Mouse (Mus musculus): ENCODE data around the gene Traf3ip1. TPM values are rescaled to one million over a fixed set of nuclear protein-coding genes. Genes with fewer than 3 reads are reported as not detected.

Traf3ip1 gene
- polyA plus RNA-seq (2016; fragmentation: Nextera tagmentation; extraction: Ambion mirVana) = 13.1 and 13.9 TPM in 2 replicates

DNA sequence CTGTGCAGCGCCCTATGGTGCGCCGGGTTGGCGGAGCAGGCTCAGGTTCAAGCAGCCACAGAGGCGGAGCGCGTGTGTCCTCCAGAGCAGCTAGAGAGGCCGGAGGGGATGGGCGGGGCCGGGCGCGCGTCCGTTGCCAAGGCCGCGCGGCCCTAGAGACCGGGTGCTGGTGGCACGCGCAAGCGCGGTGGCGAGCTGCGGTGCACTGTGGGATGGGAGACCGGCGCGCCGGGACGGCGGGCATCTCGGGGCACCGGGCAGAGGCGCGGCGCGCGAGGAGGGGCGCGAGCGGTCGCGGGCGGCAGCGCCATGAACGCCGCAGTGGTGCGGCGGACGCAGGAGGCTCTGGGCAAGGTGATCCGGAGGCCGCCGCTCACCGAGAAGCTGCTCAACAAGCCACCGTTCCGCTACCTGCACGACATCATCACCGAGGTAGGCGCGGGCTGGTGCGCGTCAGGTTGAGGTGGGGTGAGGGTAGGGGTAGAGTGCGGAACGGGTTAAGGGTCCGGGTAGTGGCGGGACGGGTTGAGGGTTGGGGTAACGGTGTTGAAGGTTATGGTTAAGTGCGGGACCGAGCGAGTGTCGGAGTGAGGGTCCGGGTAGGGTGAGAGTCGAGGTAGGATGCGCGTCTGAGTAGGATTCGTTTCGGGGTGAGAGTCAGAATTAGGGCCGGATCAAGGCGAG, at the start of gene Traf3ip1:
TSS of gene Traf3ip1 (plus strand) at position 191 of the 684 bp plus-strand sequence.
- DNase-seq (ENCODE audit: extremely low spot score, low spot score) = peak; percentile 92
- H3K27ac ChIP-seq = peak within 1 kb of the TSS; percentile 87
- H3K9me3 ChIP-seq = no peaks in the 10 kb centered on the region
- H3K4me1 ChIP-seq = peaks cover 40% of the 10 kb centered on the region
- peaks cover 13% of the 10 kb centered on the region for H3K27me3 ChIP-seq (ENCODE audit: poor library complexity, severe bottlenecking)
- H3K4me3 ChIP-seq = peak within 1 kb of the TSS; percentile 86
- WGBS = under 1% methylated on average over 79 of the region's 79 CpGs
- H3K36me3 ChIP-seq (replicated peaks) = peaks cover 5% of the 10 kb centered on the region

DNA sequence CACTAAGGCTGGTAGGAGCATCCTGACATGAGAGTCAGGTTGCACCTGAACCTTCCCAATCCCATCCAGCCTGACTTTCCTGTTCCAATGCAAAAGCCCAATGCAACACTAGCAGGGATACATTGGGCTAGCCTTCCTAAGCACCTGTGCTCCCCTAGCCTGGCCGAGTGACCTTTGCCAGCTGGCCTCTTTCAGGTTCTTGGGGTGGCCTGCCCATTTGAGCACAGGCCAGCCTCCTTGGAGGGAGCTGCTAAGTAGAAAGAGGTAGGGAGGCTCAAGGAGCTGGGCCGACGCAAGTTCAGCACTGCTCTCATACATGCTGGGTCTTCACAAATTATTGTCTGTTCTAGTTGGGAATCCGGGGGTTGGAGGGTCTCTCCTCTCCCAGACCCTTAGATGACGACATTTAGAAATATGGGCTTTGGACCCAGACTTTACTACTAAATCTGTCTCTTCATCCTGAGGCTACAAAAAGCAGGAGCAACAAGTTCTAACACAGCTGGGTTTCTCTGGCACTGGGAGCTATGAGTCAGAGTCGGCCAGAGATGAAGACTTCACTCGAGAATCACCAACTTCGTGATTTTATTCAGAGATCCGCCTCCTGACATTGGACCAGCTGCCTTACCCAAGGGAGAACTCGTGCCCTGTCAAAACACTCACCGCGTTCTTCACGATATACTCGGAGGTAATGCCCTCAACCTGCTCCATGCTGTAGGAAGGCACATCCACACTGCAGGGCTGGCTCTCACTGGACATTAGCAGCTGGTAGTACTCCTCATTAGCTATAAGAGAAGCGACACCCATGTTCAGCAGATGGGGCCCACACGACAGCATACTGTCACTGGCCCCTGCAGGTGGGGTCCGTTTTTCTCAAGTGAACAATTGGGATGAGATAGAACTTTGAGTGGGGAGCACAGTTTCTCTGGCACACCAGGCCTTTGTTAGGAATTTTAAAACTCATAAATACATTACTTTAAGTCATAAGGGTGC, 49.3 kb upstream of the Traf3ip1 start:
- no peak for DNase-seq (ENCODE audit: extremely low spot score, low spot score)
- WGBS = 94% methylated on average over 17 of the region's 17 CpGs
- peaks cover 20% of the 10 kb centered on the region for H3K36me3 ChIP-seq (replicated peaks)
- no peak overlapping the region for H3K27ac ChIP-seq
- no peak overlapping the region for H3K4me3 ChIP-seq
- peaks cover 11% of the 10 kb centered on the region for H3K9me3 ChIP-seq
- H3K27me3 ChIP-seq (ENCODE audit: poor library complexity, severe bottlenecking) = no peaks in the 10 kb centered on the region
- H3K4me1 ChIP-seq = peaks cover 9% of the 10 kb centered on the region

DNA sequence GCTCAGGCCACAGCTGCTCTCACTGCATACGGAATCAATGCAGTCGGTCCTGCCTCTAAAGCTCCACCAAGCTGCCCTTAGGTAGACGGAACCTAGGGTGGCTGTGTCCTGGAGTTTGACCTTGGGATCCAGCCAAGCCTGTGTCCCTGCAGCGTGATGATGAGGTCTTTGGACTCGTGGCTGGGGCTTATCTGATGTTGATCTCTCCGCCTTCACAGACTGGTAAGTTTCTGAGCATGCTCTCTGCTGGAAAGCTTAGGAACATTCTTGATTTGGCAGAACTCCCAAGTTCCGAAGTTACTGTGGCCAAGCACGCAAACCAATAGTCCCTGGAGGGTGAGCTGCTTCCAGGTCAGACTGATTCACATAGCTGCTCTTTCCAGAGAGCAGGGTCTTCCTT, 48.4 kb upstream of the Traf3ip1 start:
- H3K27me3 ChIP-seq (ENCODE audit: poor library complexity, severe bottlenecking) = no peaks in the 10 kb centered on the region
- H3K36me3 ChIP-seq (replicated peaks) = peaks cover 20% of the 10 kb centered on the region
- H3K9me3 ChIP-seq = peaks cover 11% of the 10 kb centered on the region
- WGBS = 90% methylated on average over 8 of the region's 8 CpGs
- no peak for DNase-seq (ENCODE audit: extremely low spot score, low spot score)
- H3K4me1 ChIP-seq = peaks cover 9% of the 10 kb centered on the region
- no peak overlapping the region for H3K4me3 ChIP-seq
- H3K27ac ChIP-seq = no peak overlapping the region

DNA sequence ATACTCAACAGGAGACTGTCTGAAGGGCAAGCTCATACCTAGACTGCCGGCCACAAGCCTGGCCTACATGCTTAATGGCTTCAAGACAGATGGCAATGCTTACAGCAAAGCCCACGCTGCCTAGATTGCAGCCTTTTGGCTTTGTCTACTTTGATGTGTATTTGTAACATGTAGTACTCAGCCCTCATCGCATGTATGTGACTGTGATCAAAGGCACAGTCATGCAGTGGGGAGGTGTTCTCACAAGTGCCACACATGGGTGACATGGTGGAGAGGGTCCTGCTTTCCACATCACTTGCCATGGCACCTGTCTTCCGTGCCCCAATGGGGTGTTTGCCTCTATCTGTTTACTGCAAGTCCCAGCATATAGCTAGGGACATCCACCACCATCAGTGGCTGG, 47.9 kb upstream of the Traf3ip1 start:
- Histone ChIP-seq H3K27ac (no peak overlapping the region), H3K4me3 (no peak overlapping the region), H3K27me3 (ENCODE audit: poor library complexity, severe bottlenecking) (no peaks in the 10 kb centered on the region), H3K4me1 (peaks cover 9% of the 10 kb centered on the region), H3K9me3 (peaks cover 11% of the 10 kb centered on the region), H3K36me3 (replicated peaks) (peaks cover 20% of the 10 kb centered on the region)
- no peak for DNase-seq (ENCODE audit: extremely low spot score, low spot score)
- 93% methylated on average over 4 of the region's 4 CpGs for WGBS

DNA sequence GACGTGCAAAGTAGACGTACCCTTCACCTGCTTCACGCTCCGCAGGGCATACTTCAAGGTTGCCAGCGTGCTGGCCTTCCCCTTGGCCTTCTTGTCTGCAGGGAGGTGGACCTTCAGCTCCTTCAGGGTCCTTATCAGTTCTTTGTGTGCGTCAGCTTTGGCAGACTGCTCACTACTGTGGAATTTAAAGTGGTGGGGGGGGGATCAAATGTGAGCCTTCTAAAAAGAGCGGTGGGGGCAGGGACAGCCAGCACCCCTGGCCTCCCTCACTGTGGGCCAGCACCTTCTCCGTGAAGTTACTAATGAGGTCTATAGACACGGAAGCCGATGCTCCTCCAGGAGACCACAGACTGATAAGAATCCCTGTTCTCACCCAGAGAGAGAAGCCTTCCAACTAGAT, 45.8 kb upstream of the Traf3ip1 start:
- Histone ChIP-seq H3K4me3 (no peak overlapping the region), H3K27ac (no peak overlapping the region), H3K36me3 (replicated peaks) (peaks cover 20% of the 10 kb centered on the region), H3K4me1 (peaks cover under 1% of the 10 kb centered on the region; the same call in 1 of the 2 replicates), H3K27me3 (ENCODE audit: poor library complexity, severe bottlenecking) (no peaks in the 10 kb centered on the region), H3K9me3 (peaks cover 11% of the 10 kb centered on the region)
- DNase-seq (ENCODE audit: extremely low spot score, low spot score) = no peak
- 93% methylated on average over 10 of the region's 10 CpGs for whole genome bisulfite sequencing

DNA sequence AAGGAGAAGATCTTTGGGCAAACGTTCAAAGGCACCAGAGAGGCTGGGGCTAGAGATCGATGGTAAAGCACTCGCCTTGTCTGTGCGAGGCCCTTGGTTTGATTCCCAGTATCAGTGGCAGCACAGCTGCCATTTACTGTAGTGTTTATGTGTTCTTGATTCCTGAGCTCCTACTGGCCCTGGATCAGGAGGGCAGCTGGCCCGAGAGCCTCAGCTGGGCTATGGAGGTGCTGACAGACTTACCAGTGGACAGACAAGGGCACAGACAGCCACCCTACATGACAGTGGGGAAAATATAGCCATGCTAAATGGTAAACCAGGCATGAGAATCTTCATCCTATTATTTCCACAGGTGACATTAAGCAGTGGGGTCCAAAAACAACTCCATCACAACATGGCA, 43.6 kb upstream of the Traf3ip1 start:
- Histone ChIP-seq H3K9me3 (peaks cover 11% of the 10 kb centered on the region), H3K4me3 (no peak overlapping the region), H3K36me3 (replicated peaks) (peaks cover 20% of the 10 kb centered on the region), H3K27ac (no peak overlapping the region), H3K27me3 (ENCODE audit: poor library complexity, severe bottlenecking) (no peaks in the 10 kb centered on the region), H3K4me1 (peaks cover 17% of the 10 kb centered on the region)
- WGBS = 91% methylated on average over 5 of the region's 5 CpGs
- no peak for DNase-seq (ENCODE audit: extremely low spot score, low spot score)

DNA sequence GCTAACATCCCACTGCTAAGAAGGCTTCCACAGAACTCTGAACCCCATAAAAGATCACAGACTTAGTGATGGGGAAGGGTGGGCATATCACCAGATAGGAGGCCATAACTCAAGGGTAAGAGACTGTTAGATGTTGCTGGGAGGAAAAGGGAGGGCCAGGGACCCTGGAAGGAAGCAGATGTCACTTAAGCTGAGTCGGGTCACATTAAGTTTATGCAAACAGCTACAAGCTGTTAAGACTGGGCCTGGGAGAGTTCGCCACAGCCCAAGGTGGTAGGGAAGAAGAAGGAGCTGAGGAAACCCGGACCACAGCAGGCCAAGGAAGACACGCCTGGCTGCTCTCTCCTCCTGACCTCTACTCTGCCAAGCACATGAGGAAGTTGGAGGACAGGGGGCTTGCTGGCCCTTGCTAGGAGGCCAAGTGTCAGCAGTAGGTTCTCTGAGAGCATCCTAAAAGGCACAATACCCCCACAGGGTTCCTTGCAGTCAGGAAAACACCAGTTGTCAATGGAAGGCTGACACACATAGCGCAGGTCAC, 42.8 kb upstream of the Traf3ip1 start:
- no peak for DNase-seq (ENCODE audit: extremely low spot score, low spot score)
- H3K27me3 ChIP-seq (ENCODE audit: poor library complexity, severe bottlenecking) = 0 out of 2 replicates have a peak, but pooled peaks cover under 1% of the 10 kb centered on the region
- peaks cover 25% of the 10 kb centered on the region for H3K4me1 ChIP-seq
- 77% methylated on average over 5 of the region's 5 CpGs for WGBS
- no peak overlapping the region for H3K4me3 ChIP-seq
- peaks cover 11% of the 10 kb centered on the region for H3K9me3 ChIP-seq
- H3K36me3 ChIP-seq (replicated peaks) = peaks cover 20% of the 10 kb centered on the region
- no peak overlapping the region; the same call in 1 of the 2 replicates for H3K27ac ChIP-seq

DNA sequence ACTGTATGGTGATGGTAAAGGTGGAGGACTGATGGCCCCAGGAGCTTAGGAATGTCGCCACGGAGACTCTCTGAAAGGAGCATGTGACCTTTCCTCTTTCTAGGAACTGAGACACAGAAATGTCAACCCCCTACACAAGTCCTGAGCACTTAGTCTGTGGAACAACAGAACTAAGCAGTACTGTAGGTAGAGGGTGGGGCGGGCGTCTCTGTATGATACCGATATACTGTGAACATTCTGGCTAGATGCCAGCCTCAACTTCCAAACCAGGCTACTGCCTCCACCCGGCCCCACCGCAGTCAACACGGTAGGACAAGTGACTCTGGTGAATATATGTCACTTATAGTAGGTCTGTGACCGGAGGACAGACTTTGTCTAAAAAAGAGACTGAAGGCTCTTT, 40.5 kb upstream of the Traf3ip1 start:
- Histone ChIP-seq H3K27ac (no peak overlapping the region), H3K4me1 (peaks cover 46% of the 10 kb centered on the region), H3K36me3 (replicated peaks) (peaks cover 1% of the 10 kb centered on the region; the same call in 1 of the 2 replicates), H3K4me3 (no peak overlapping the region), H3K9me3 (no peaks in the 10 kb centered on the region), H3K27me3 (ENCODE audit: poor library complexity, severe bottlenecking) (peaks cover 21% of the 10 kb centered on the region)
- no peak for DNase-seq (ENCODE audit: extremely low spot score, low spot score)
- 92% methylated on average over 9 of the region's 9 CpGs for WGBS

DNA sequence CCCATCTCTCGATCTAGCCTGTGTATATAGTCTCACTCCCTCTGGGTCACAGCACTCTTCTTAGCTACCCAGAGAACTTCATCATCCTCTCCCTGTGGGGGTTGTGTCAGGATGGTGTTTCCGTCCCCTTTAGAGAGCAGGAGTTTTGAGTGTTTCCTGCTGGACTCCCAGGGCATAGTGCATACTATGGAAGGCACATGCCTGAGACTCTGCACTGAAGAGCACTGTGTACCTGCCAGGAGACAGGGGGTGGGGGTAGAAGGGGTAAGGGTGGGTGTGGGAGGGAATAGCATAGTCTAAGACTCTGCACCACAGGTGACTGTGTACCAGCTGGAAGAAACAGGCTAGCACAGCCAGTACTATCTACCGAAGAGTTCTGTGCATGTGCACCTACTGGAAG, 40.1 kb upstream of the Traf3ip1 start:
- no peaks in the 10 kb centered on the region for H3K36me3 ChIP-seq (replicated peaks)
- no peak for DNase-seq (ENCODE audit: extremely low spot score, low spot score)
- H3K4me3 ChIP-seq = no peak overlapping the region
- H3K9me3 ChIP-seq = no peaks in the 10 kb centered on the region
- no peak overlapping the region for H3K27ac ChIP-seq
- 92% methylated on average over 3 of the region's 3 CpGs for WGBS
- peaks cover 21% of the 10 kb centered on the region for H3K27me3 ChIP-seq (ENCODE audit: poor library complexity, severe bottlenecking)
- H3K4me1 ChIP-seq = peaks cover 47% of the 10 kb centered on the region

DNA sequence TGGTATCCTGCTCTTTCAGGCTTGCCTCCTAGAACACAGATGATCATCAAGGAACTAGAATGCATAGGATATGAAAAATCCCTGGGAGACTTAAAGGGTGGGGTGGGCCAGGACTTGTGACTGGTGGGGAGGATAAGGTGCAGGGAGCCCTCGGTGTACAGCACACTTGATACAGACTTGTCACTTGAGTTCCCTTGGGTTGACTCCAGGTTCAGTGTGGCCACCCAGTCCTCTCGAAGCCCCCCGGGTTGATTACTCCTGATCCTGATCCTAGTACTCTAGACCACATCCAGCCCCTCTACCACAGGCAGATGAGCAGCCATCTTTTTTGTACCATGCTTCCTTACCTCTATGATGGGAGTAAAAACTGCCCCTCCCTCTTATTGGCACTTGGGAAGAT, 39.5 kb upstream of the Traf3ip1 start:
- H3K4me1 ChIP-seq = peaks cover 53% of the 10 kb centered on the region
- peaks cover 21% of the 10 kb centered on the region for H3K27me3 ChIP-seq (ENCODE audit: poor library complexity, severe bottlenecking)
- no peak for DNase-seq (ENCODE audit: extremely low spot score, low spot score)
- H3K9me3 ChIP-seq = no peaks in the 10 kb centered on the region
- no peaks in the 10 kb centered on the region for H3K36me3 ChIP-seq (replicated peaks)
- WGBS = 88% methylated on average over 3 of the region's 3 CpGs
- H3K27ac ChIP-seq = no peak overlapping the region
- H3K4me3 ChIP-seq = no peak overlapping the region

DNA sequence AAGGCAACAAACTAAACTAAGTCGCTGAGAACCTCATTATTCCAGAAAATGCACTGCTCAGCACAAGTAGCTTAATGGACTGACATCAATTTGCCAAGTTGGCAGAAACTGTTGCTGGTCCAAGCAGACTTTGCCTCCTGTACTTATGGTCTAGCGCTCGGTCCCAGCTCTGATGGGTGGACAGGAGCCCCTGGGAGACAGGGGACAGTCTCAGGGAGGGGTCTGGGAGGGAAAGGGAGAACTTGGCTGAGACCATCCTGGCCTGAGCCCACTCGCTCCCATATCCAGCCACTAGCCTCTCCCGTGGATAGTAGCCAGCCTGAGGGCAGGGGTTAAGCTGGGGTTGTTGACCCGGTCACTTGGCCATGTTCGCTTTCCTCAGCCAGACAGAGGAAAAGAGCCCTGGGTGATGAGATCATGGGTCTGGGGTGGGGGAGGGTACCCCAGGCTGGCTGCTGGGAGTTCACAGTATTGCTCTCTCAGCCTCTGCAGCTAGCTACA, 38.7 kb upstream of the Traf3ip1 start:
- H3K9me3 ChIP-seq = no peaks in the 10 kb centered on the region
- peak overlapping the region; percentile 66; the same call in 1 of the 2 replicates for H3K27ac ChIP-seq
- no peaks in the 10 kb centered on the region for H3K36me3 ChIP-seq (replicated peaks)
- no peak overlapping the region for H3K4me3 ChIP-seq
- DNase-seq (ENCODE audit: extremely low spot score, low spot score) = peak; percentile 33
- 57% methylated on average over 7 of the region's 7 CpGs for whole genome bisulfite sequencing
- peaks cover 61% of the 10 kb centered on the region for H3K4me1 ChIP-seq
- peaks cover 28% of the 10 kb centered on the region for H3K27me3 ChIP-seq (ENCODE audit: poor library complexity, severe bottlenecking)

DNA sequence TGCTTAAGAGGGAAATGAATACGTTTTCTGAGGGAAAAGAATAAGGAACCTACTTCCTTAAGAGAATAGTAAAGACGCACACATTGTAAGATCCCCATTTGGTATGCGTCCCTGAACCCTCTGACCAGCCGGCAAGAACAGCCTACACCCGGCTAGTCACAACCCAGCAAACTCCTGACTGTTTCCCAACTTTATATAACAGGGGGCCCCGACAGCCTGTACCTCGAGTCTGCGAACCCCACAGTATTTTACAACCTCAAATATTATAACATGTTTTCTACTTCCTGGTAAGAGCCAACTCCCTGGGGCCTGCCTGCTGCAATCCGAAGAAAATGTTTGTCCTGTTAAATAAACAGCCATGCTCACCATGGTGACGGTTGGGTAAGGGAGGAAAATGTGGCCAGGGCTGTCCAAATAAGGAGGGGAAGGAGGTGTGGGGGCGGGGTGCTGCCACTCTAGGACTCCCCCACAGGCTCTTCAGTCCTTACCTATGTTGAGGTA, 38.1 kb upstream of the Traf3ip1 start:
- peaks cover 61% of the 10 kb centered on the region for H3K4me1 ChIP-seq
- DNase-seq (ENCODE audit: extremely low spot score, low spot score) = peak; percentile 18

More for the DNA sequence above, 38.1 kb upstream of the Traf3ip1 start:
- WGBS = 61% methylated on average over 11 of the region's 11 CpGs
- Histone ChIP-seq H3K27ac (0 out of 2 replicates have a peak overlapping the region, but pooled peaks have one; percentile 27), H3K36me3 (replicated peaks) (no peaks in the 10 kb centered on the region), H3K27me3 (ENCODE audit: poor library complexity, severe bottlenecking) (peaks cover 29% of the 10 kb centered on the region), H3K4me3 (no peak overlapping the region), H3K9me3 (no peaks in the 10 kb centered on the region)
